Comparison of ENCODE assay signal across 16 mouse cellular contexts in the genomic region with DNA sequence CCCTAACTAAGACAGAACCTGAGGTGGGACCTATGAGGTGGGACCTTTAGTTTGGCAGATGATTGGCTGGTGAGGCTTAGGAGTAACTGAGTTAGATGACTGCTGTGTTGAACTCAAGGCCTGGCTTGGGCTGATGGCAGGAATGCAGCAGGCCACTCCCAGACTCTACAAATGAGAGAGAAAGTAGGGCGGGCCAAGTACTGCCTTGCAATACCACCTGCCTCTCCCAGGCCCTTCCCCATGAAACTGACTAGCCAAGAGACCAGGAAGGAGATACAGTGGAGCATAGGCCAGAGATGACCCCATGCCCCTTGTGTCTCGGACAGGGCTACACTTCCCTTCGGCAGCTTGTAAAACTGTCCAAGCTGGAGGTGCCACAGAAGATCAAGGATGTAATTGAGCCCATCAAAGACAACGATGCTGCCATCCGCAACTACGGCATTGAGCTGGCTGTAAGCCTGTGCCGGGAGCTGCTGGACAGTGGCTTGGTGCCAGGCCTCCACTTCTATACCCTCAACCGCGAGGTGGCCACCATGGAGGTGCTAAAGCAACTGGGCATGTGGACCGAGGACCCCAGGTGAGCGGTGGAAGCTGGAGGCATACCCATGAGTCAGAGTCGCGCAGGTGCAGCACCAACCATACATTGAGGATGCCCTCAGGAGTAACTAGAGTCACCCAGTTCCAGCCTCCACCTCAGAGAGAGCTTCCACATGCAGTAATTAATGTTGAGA. TPM values are rescaled to one million over a fixed set of nuclear protein-coding genes. Genes with fewer than 3 reads are reported as not detected.
"Had no signal": no experiment of that assay in that cellular context is flagged by ENCODE, and none has a peak within 500 bp of the region (broad histone marks: within the 10 kb centered on the region; RNA-seq: fewer than 3 reads in every experiment).

No protein-coding gene starts in this region.

- H3K4me2 ChIP-seq: liver, embryonic 11.5 days; liver, embryonic 15.5 days; neural tube, embryonic 15.5 days had no signal

- H3K9ac ChIP-seq: liver, embryonic 15.5 days; neural tube, embryonic 15.5 days had no signal

- DNase-seq: kidney, adult 8-10 months; kidney, postnatal 25 days; lung, adult 2 months; lung, postnatal 10 days; retina, postnatal 1 day; right cerebral cortex, postnatal 4 days; spleen, adult 18-20 months; thymus, postnatal 4 days had no signal

- ATAC-seq: midbrain, embryonic 16.5 days had no signal

- H3K27ac ChIP-seq: left cerebral cortex, adult 2 months; limb, embryonic 10.5 days; liver, embryonic 15.5 days; macrophage; neural tube, embryonic 15.5 days had no signal

- H3K27me3 ChIP-seq: liver, embryonic 15.5 days; neural tube, embryonic 15.5 days had no signal

- H3K9me3 ChIP-seq: limb, embryonic 10.5 days; liver, embryonic 15.5 days; megakaryocyte, embryonic 14.5 days; neural tube, embryonic 15.5 days had no signal

- H3K4me3 ChIP-seq: left cerebral cortex, adult 2 months; limb, embryonic 10.5 days; liver, embryonic 15.5 days; megakaryocyte, embryonic 14.5 days; neural tube, embryonic 15.5 days had no signal

- H3K4me1 ChIP-seq: neural tube, embryonic 15.5 days had no signal

RNA-seq across cellular contexts. Expression of gene Nppa, which starts 50.7 kb away (rescaled TPM):
- polyA plus RNA-seq: macrophage had no signal
